Comparison of ENCODE assay signal across 8 mouse cellular contexts in the genomic region with DNA sequence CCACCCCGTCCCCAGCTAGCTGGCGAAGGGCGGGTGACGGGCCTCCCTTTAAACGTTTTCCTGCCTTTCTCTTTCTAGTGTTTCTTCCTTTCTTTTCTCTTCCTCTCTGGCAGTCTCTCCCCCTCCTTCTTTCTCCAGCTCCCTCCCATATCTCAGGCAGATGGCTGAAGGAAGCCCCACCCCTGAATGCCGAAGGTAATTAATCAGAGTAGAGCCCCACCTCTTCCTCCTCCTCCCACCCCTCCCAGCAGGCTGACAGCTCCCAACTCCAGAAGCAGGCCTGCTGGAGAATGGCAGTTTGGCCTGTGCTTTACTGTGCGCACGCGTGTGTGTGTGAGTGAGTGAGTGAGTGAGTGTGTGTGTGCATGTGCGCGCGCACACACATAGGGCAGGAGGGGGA.
DNase-seq lines count a peak whose midpoint lies in the region; ATAC-seq and TF ChIP-seq lines count a peak whose summit lies in the region.

No protein-coding gene starts in this region.

- no peaks in the 10 kb centered on the region for H3K36me3 ChIP-seq in hindbrain, embryonic 16.5 days (ENCODE audit: control insufficient read depth, insufficient read depth, low read length)

- peak overlapping the region; percentile 64 for H3K9ac ChIP-seq in hindbrain, embryonic 16.5 days (ENCODE audit: low read depth, low read length)

- ATAC-seq in hindbrain, embryonic 16.5 days, result peak; percentile 93

- no peaks in the 10 kb centered on the region for H3K9me3 ChIP-seq in hindbrain, embryonic 16.5 days (ENCODE audit: control insufficient read depth, low read length)

- no peaks in the 10 kb centered on the region for H3K27me3 ChIP-seq in hindbrain, embryonic 16.5 days (replicated peaks; ENCODE audit: control insufficient read depth, insufficient read depth, low read length)

- H3K27ac ChIP-seq in gastrocnemius, adult 2 months, result peak overlapping the region; percentile 88
- H3K27ac ChIP-seq in hindbrain, embryonic 16.5 days (ENCODE audit: low read depth, low read length), result peak overlapping the region; percentile 90

- intact Hi-C loops in gastrocnemius, adult 2 months (cut with DNase I), result loop anchor here (5.0 kb wide), 3 partner anchors 41 to 204 kb away; no protein-coding TSS in a partner anchor

- under 1% methylated on average over 12 of the region's 12 CpGs for WGBS in hindbrain, embryonic 16.5 days

- peak overlapping the region; percentile 88 for H3K4me2 ChIP-seq in hindbrain, embryonic 16.5 days (ENCODE audit: low read length)

- H3K4me1 ChIP-seq in hindbrain, embryonic 16.5 days (ENCODE audit: control insufficient read depth, insufficient read depth, low read depth, low read length), result peaks cover 31% of the 10 kb centered on the region

- TF ChIP-seq CTCF in gastrocnemius, adult 2 months (IDR thresholded peaks at IDR 0.05), result no peak

- DNase-seq in adrenal gland, adult 2 months, result peak; percentile 95
- peak; percentile 65 to 72 for DNase-seq in cerebellum, postnatal 36 days
- DNase-seq in gastrocnemius, adult 2 months, result peak; percentile 79
- DNase-seq in left cerebral cortex, adult 8-10 months (ENCODE audit: low spot score in 2 of 2), result peak; percentile 42 to 69
- DNase-seq in lung, postnatal 4 days, result peak; percentile 85 to 90
- DNase-seq in right cerebral cortex, postnatal 36 days (ENCODE audit: low spot score in 2 of 2), result peak; percentile 66 to 79
- no peak for DNase-seq in T-cell, adult 2 months (ENCODE audit: low spot score)

- peak overlapping the region; percentile 72 for H3K4me3 ChIP-seq in gastrocnemius, adult 2 months
- H3K4me3 ChIP-seq in hindbrain, embryonic 16.5 days (ENCODE audit: low read length), result peak overlapping the region; percentile 59
